Mouse (Mus musculus) hindbrain, embryonic 13.5 days (tissue): Measurements from ENCODE around the gene Rps28. TPM values are rescaled to one million over a fixed set of nuclear protein-coding genes. Genes with fewer than 3 reads are reported as not detected.

Source experiments
- ATAC-seq: fragments of 200-750 bp; cut with Nextera tagmentation; 2 replicates; pipeline ENCODE4 v1.8.0; 2017; ENCODE audit warnings: moderate TSS enrichment; ENCODE audit not compliant: low FRiP score
- H3K27ac ChIP-seq: fragments of 300-500 bp; sonication (generic); 2 replicates; pipeline ENCODE4 v1.5.1; 2015; ENCODE audit warnings: inconsistent platforms, mild to moderate bottlenecking, moderate library complexity
- H3K27me3 ChIP-seq: fragments of 300-500 bp; sonication (generic); 2 replicates; pipeline ENCODE4 v1.6.1; 2015; ENCODE audit warnings: mild to moderate bottlenecking, inconsistent platforms
- H3K36me3 ChIP-seq: fragments of 300-500 bp; sonication (generic); 2 replicates; pipeline ENCODE4 v1.6.1; 2015; ENCODE audit warnings: mild to moderate bottlenecking, inconsistent platforms
- H3K4me1 ChIP-seq: fragments of 300-500 bp; sonication (generic); replicated peaks from 2 replicates; pipeline ENCODE4 v1.6.1; 2015; ENCODE audit warnings: inconsistent platforms
- H3K4me2 ChIP-seq: fragments of 300-500 bp; sonication (generic); 2 replicates; pipeline ENCODE4 v1.6.1; 2015; ENCODE audit warnings: inconsistent platforms, mild to moderate bottlenecking, moderate library complexity
- H3K4me3 ChIP-seq: fragments of 300-500 bp; sonication (generic); 2 replicates; pipeline ENCODE4 v1.5.1; 2015; ENCODE audit warnings: mild to moderate bottlenecking, inconsistent platforms
- H3K9ac ChIP-seq: fragments of 300-500 bp; sonication (generic); 2 replicates; pipeline ENCODE4 v1.6.1; 2015; ENCODE audit warnings: mild to moderate bottlenecking, inconsistent platforms
- H3K9me3 ChIP-seq: fragments of 300-500 bp; sonication (generic); 2 replicates; pipeline ENCODE4 v1.6.1; 2016; ENCODE audit warnings: inconsistent platforms
- WGBS: fragments of 180-500 bp; shearing (Covaris S2); methylation state at CpG from one replicate; pipeline ENCODE4 v1.1.7; 2015; 5-methylcytosine and 5-hydroxymethylcytosine counted together
- polyA plus RNA-seq: library from polyadenylated mRNA; unstranded; fragments of >200 nt; fragmentation: Nextera tagmentation; extraction: Ambion mirVana; gene quantifications from 2 replicates; pipeline ENCODE4 v1.2.1, GENCODE M21; 2015

Gene Rps28
- polyA plus RNA-seq, 1 experiment from 2014 or later, result 734 TPM

GRCm38 (mm10) chr17:33808192-33808591 lies 16.2 kb downstream of the Rps28 start:
- Histone ChIP-seq H3K27ac (no peak overlapping the region), H3K9ac (no peak overlapping the region), H3K4me2 (no peak overlapping the region), H3K4me1 (peaks cover 12% of the 10 kb centered on the region), H3K4me3 (no peak overlapping the region), H3K9me3 (no peaks in the 10 kb centered on the region), H3K27me3 (peaks cover 21% of the 10 kb centered on the region), H3K36me3 (no peaks in the 10 kb centered on the region)
- 53% methylated on average over 10 of the region's 10 CpGs for WGBS
- no peak for ATAC-seq

- Histone ChIP-seq H3K4me1 (peaks cover 12% of the 10 kb centered on the region), H3K27ac (no peak overlapping the region), H3K36me3 (no peaks in the 10 kb centered on the region), H3K9me3 (no peaks in the 10 kb centered on the region), H3K9ac (no peak overlapping the region), H3K27me3 (peaks cover 17% of the 10 kb centered on the region), H3K4me2 (no peak overlapping the region), H3K4me3 (no peak overlapping the region)
- ATAC-seq, result no peak
- 63% methylated on average over 8 of the region's 9 CpGs for WGBS
Measured at GRCm38 (mm10) chr17:33807181-33807888, 17.0 kb downstream of the Rps28 start.

GRCm38 (mm10) chr17:33804745-33805144 lies 19.6 kb downstream of the Rps28 start:
- no peak overlapping the region for H3K4me2 ChIP-seq
- H3K36me3 ChIP-seq, result no peaks in the 10 kb centered on the region
- no peak overlapping the region for H3K9ac ChIP-seq
- H3K27ac ChIP-seq, result no peak overlapping the region
- no peak for ATAC-seq
- no peaks in the 10 kb centered on the region for H3K4me1 ChIP-seq
- no peaks in the 10 kb centered on the region for H3K9me3 ChIP-seq
- WGBS, result 74% methylated on average over 1 of the region's 1 CpGs
- no peak overlapping the region for H3K4me3 ChIP-seq
- H3K27me3 ChIP-seq, result peaks cover 2% of the 10 kb centered on the region; the same call in 1 of the 2 replicates

GRCm38 (mm10) chr17:33804205-33804604 lies 20.2 kb downstream of the Rps28 start:
- Histone ChIP-seq H3K27ac (no peak overlapping the region), H3K27me3 (no peaks in the 10 kb centered on the region), H3K9ac (no peak overlapping the region), H3K4me1 (no peaks in the 10 kb centered on the region), H3K4me2 (no peak overlapping the region), H3K9me3 (no peaks in the 10 kb centered on the region), H3K4me3 (no peak overlapping the region), H3K36me3 (no peaks in the 10 kb centered on the region)
- ATAC-seq, result no peak
- WGBS, result 61% methylated on average over 4 of the region's 4 CpGs

GRCm38 (mm10) chr17:33802221-33802620 lies 22.1 kb downstream of the Rps28 start:
- H3K27ac ChIP-seq, result no peak overlapping the region
- no peaks in the 10 kb centered on the region for H3K9me3 ChIP-seq
- no peak for ATAC-seq
- H3K4me3 ChIP-seq, result no peak overlapping the region
- 6% methylated on average over 2 of the region's 2 CpGs for WGBS
- no peaks in the 10 kb centered on the region for H3K27me3 ChIP-seq
- no peaks in the 10 kb centered on the region for H3K36me3 ChIP-seq
- H3K4me2 ChIP-seq, result no peak overlapping the region
- H3K9ac ChIP-seq, result no peak overlapping the region
- no peaks in the 10 kb centered on the region for H3K4me1 ChIP-seq

GRCm38 (mm10) chr17:33799277-33799676 lies 25.1 kb downstream of the Rps28 start:
- Histone ChIP-seq H3K4me2 (no peak overlapping the region), H3K9ac (no peak overlapping the region), H3K4me3 (no peak overlapping the region), H3K27me3 (no peaks in the 10 kb centered on the region), H3K36me3 (no peaks in the 10 kb centered on the region), H3K27ac (no peak overlapping the region), H3K9me3 (no peaks in the 10 kb centered on the region), H3K4me1 (no peaks in the 10 kb centered on the region)
- WGBS, result 63% methylated on average over 1 of the region's 1 CpGs
- no peak for ATAC-seq

- Histone ChIP-seq H3K4me3 (no peak overlapping the region), H3K4me2 (no peak overlapping the region), H3K9ac (no peak overlapping the region), H3K4me1 (no peaks in the 10 kb centered on the region), H3K27ac (no peak overlapping the region), H3K9me3 (no peaks in the 10 kb centered on the region), H3K36me3 (no peaks in the 10 kb centered on the region), H3K27me3 (no peaks in the 10 kb centered on the region)
- ATAC-seq, result no peak
- 55% methylated on average over 3 of the region's 3 CpGs for WGBS
Measured at GRCm38 (mm10) chr17:33798306-33798705, 26.1 kb downstream of the Rps28 start.

- Histone ChIP-seq H3K4me2 (no peak overlapping the region), H3K27me3 (no peaks in the 10 kb centered on the region), H3K4me1 (no peaks in the 10 kb centered on the region), H3K36me3 (no peaks in the 10 kb centered on the region), H3K9ac (no peak overlapping the region), H3K27ac (no peak overlapping the region), H3K9me3 (no peaks in the 10 kb centered on the region), H3K4me3 (no peak overlapping the region)
- WGBS, result 79% methylated on average over 4 of the region's 4 CpGs
- ATAC-seq, result no peak
Measured at GRCm38 (mm10) chr17:33788732-33789131, 35.6 kb downstream of the Rps28 start.

GRCm38 (mm10) chr17:33786375-33786774 lies 38.0 kb downstream of the Rps28 start:
- ATAC-seq, result no peak
- H3K4me1 ChIP-seq, result peaks cover 12% of the 10 kb centered on the region

GRCm38 (mm10) chr17:33784939-33785338 lies 39.4 kb downstream of the Rps28 start:
- H3K4me1 ChIP-seq, result peaks cover 25% of the 10 kb centered on the region
- H3K4me2 ChIP-seq, result no peak overlapping the region
- WGBS, result 88% methylated on average over 2 of the region's 2 CpGs
- peaks cover 16% of the 10 kb centered on the region for H3K27me3 ChIP-seq
- no peak for ATAC-seq
- no peaks in the 10 kb centered on the region for H3K9me3 ChIP-seq
- H3K27ac ChIP-seq, result no peak overlapping the region
- H3K4me3 ChIP-seq, result no peak overlapping the region
- H3K36me3 ChIP-seq, result no peaks in the 10 kb centered on the region
- H3K9ac ChIP-seq, result no peak overlapping the region

More at GRCm38 (mm10) chr17:33786375-33786774, 38.0 kb downstream of the Rps28 start:
- Histone ChIP-seq H3K9ac (no peak overlapping the region), H3K27me3 (peaks cover 8% of the 10 kb centered on the region), H3K36me3 (no peaks in the 10 kb centered on the region), H3K27ac (no peak overlapping the region), H3K9me3 (no peaks in the 10 kb centered on the region), H3K4me3 (no peak overlapping the region), H3K4me2 (no peak overlapping the region)
- WGBS, result 84% methylated on average over 18 of the region's 18 CpGs

- H3K27me3 ChIP-seq, result peaks cover 16% of the 10 kb centered on the region
- H3K36me3 ChIP-seq, result no peaks in the 10 kb centered on the region
- H3K4me2 ChIP-seq, result no peak overlapping the region
- peaks cover 39% of the 10 kb centered on the region for H3K4me1 ChIP-seq
- no peak for ATAC-seq
- H3K4me3 ChIP-seq, result no peak overlapping the region
- H3K27ac ChIP-seq, result no peak overlapping the region
- peak overlapping the region; percentile 11; the same call in 1 of the 2 replicates for H3K9ac ChIP-seq
- no peaks in the 10 kb centered on the region for H3K9me3 ChIP-seq
Measured at GRCm38 (mm10) chr17:33783408-33783807, 41.0 kb downstream of the Rps28 start.

GRCm38 (mm10) chr17:33782067-33782466 lies 42.3 kb downstream of the Rps28 start:
- 58% methylated on average over 4 of the region's 4 CpGs for WGBS

More at GRCm38 (mm10) chr17:33782067-33782466, 42.3 kb downstream of the Rps28 start:
- H3K4me1 ChIP-seq, result peaks cover 42% of the 10 kb centered on the region
- no peaks in the 10 kb centered on the region for H3K9me3 ChIP-seq
- H3K4me2 ChIP-seq, result peak overlapping the region; percentile 88
- peaks cover 16% of the 10 kb centered on the region for H3K27me3 ChIP-seq
- ATAC-seq, result no peak
- H3K9ac ChIP-seq, result peak overlapping the region; percentile 72
- no peaks in the 10 kb centered on the region; the same call in 1 of the 2 replicates for H3K36me3 ChIP-seq
- H3K4me3 ChIP-seq, result peak overlapping the region; percentile 47
- no peak overlapping the region for H3K27ac ChIP-seq
